Mouse (Mus musculus) T-helper 17 cell (primary cell): ENCODE results near the gene Camta2.

Experiments used
- in situ Hi-C, 2 experiments: fragments of 300-600 bp; cut with MboI, MseI; formaldehyde crosslinking; loops; 1 replicate in 1 of 2; 2 replicates in 1 of 2; pipeline ENCODE4 v1.15.1; 2025; ENCODE audit warnings: high pct_unique_total_duplicates in 2 of 2

Gene Camta2

GRCm38 (mm10) chr11:70652029-70652883 is 35.6 kb downstream of the Camta2 start:
- in situ Hi-C loops: loop anchor here in 1 of 2 experiments (10.0 to 25.0 kb wide), 2 partner anchors 657 to 1565 kb away; partner anchors contain the start of genes Gabarap, Per1, Phf23 and Vamp2

DNA sequence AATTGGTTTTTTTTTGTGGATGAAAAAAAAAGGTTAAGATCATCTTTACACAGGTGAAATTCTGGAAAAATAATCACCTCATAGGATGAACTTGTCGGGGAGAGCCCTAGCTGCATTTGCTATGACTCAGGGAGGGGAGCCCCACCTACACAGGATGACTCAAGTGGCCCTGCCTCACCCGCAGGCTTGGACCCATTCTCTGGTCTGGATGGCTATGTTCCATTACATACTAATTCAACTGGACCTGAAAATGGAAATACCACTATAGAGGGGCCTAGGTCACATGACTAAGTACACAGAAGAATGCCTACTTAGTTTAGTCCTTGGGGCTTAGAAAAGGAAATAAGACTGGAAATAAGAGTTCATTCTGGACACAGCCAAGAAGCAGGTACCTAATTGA is 36.5 kb downstream of the Camta2 start:
- in situ Hi-C loops: loop anchor here in 1 of 2 experiments (10.0 to 25.0 kb wide), 2 partner anchors 657 to 1564 kb away; partner anchors contain the start of genes Gabarap, Per1, Phf23 and Vamp2

DNA sequence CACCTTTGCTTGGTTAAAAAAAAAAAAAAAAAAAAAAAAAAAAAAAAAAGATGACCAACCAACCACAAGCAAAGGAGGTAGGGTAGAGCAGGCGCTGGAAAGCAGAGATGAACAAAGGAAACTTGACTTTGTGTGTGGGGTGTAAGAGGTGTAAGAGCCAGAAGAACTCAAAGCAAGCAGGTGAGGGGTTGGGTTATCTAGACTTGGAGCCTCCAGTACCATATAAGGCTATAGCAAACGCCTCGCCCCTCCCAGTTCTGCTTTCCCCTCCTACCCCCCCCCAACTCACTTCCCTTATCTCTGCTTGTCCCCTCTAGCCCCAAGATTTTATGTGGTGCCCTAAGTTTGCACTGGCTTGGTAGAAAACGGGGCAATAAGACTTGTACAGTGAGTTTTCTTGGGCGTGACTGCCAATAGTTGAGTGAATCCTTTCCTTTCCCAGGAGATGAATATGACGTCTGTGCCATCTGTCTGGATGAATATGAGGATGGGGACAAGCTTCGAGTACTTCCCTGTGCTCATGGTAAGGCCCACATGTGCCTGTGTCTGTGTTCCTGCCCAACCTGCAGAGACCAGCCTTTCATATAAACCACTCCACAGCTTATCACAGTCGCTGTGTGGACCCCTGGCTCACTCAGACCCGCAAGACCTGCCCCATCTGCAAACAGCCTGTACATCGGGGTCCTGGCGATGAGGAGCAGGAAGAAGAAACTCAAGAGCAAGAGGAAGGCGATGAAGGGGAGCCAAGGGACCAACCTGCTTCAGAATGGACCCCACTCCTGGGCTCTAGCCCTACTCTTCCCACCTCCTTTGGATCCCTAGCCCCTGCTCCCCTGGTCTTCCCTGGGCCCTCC is 37.4 kb downstream of the Camta2 start:
- in situ Hi-C loops: loop anchor here in 1 of 2 experiments (10.0 to 25.0 kb wide), 2 partner anchors 656 to 1563 kb away; partner anchors contain the start of genes Gabarap, Per1, Phf23 and Vamp2

DNA sequence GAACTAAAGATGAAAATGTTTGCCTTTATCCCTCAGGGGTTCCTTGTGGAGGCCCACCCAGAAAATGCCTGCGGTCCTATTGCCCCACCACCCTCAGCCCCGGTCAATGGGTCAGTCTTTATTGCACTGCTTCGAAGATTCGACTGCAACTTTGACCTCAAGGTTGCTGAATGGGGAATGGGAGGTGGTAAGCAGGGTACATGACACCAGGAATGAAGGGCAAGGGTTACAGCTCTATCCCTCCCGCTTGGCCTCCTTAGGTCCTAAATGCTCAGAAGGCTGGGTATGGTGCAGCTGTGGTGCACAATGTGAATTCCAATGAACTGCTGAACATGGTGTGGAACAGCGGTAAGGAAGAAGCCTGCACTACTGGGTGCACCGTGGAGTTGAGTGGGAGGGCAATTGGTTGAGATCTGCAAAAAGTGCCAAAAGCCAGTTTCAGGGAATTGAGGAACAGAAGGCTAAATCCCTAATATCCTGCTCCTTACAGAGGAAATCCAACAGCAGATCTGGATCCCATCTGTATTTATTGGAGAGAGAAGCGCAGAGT is 38.6 kb downstream of the Camta2 start:
- in situ Hi-C loops: loop anchor here in 1 of 2 experiments (25.0 kb wide), 1 partner anchor 113 kb away; the partner anchor contains the start of gene Zfp3

GRCm38 (mm10) chr11:70648512-70648911 is 39.4 kb downstream of the Camta2 start:
- in situ Hi-C loops: loop anchor here in 1 of 2 experiments (25.0 kb wide), 1 partner anchor 114 kb away; the partner anchor contains the start of gene Zfp3

DNA sequence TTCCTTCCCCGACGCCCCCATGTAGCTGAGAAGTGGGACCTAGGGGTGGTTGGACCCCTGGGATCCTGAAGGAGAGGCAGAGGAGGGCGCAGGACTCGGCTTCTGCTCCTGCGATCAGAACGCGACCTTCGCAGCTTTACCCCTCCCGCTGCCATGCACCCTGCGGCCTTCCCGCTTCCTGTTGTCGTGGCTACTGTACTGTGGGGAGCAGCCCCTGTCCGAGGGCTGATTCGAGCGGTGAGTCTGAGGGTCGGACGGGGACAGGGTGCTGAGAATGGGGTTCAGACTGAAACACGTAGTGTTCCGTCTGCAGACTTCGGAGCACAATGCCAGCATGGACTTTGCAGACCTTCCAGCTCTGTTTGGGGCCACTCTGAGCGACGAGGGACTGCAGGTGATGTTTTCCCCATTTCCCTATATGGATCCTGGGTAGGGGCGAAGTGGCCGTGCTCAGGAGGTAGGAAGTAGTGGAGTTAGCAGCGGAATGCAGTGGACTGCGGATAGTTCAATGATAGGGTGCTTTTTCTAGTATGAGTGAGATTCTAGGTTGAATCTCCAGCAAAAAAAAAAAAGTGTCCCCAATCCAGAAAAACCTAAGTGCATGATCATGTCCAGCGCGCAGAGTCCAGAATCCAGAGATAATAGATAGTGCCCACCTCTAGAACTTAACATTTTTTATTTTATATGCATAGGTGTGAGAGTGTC is 40.0 kb downstream of the Camta2 start:
- in situ Hi-C loops: loop anchor here in 1 of 2 experiments (25.0 kb wide), 1 partner anchor 114 kb away; the partner anchor contains the start of gene Zfp3

GRCm38 (mm10) chr11:70646691-70647650 is 40.9 kb downstream of the Camta2 start, which contains the start of the genes Rnf167 and Slc25a11:
Gene Rnf167 (plus strand): TSS chr11:70647235.
Gene Slc25a11 (minus strand): TSS chr11:70647479.
- in situ Hi-C loops: loop anchor here in 1 of 2 experiments (25.0 kb wide), 1 partner anchor 115 kb away; the partner anchor contains the start of gene Zfp3

- in situ Hi-C loops: loop anchor here in 1 of 2 experiments (25.0 kb wide), 1 partner anchor 116 kb away; the partner anchor contains the start of gene Zfp3
Measured at GRCm38 (mm10) chr11:70646259-70646555, 41.7 kb downstream of the Camta2 start.

DNA sequence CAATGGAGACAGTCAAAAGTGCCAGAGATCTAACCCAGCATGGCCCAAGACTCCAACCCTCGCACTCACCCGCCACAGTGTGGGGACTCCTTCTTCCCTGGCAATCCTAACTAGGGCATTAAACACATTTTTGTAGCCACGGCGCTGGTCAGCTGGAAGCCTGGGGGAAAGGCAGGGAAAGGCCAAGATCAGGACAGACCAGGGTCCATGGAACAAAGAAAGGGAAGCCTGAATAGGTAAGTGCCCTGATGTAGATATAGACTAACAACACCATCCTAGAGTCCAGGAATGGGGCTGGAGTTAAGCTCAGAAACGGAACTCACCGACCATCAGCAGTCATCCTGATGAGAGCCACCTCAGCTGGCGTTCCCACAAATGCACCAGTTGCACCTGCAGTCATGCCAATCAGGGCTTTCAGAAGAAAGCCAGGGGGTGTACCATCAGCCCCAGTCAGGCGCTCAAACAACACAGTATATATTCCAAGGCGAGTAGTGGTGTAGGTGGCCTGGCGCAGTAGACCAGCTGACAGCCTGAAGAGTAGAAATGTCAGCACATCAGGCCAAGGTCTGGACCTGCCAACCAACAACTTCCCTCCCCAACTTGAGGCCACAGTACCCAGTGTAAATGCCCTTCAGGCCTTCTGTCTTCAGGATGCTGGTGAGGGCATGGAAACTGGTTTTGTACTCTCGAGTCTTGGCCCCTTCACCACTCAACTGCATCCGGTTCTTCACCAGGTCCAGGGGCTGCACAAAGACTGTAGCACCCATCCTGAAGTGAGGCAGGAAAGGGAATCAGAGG is 42.2 kb downstream of the Camta2 start:
- in situ Hi-C loops: loop anchor here in 1 of 2 experiments (25.0 kb wide), 1 partner anchor 117 kb away; the partner anchor contains the start of gene Zfp3

GRCm38 (mm10) chr11:70644564-70645103 is 43.3 kb downstream of the Camta2 start:
- in situ Hi-C loops: loop anchor here in 1 of 2 experiments (25.0 kb wide), 1 partner anchor 118 kb away; the partner anchor contains the start of gene Zfp3

DNA sequence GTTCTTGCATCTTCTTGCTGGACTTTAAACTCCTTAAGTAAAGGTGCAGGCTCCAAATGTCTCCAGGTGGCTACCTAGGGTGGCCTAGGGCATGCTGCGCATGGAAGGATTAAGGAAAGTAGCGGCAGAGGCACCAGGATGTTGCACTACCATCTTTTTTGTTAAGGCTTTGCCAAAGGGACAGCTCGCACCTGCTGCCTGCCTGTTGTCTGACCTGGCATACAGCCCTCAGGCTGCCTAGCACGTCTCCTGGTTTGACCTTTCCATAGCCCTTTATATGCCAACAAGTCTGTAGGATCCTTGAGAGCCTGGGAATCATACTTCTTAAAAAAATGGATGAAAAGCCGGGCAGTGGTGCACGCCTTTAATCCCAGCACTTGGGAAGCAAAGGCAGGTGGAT is 44.9 kb downstream of the Camta2 start:
- in situ Hi-C loops: loop anchor here in 1 of 2 experiments (25.0 kb wide), 1 partner anchor 119 kb away; the partner anchor contains the start of gene Zfp3

DNA sequence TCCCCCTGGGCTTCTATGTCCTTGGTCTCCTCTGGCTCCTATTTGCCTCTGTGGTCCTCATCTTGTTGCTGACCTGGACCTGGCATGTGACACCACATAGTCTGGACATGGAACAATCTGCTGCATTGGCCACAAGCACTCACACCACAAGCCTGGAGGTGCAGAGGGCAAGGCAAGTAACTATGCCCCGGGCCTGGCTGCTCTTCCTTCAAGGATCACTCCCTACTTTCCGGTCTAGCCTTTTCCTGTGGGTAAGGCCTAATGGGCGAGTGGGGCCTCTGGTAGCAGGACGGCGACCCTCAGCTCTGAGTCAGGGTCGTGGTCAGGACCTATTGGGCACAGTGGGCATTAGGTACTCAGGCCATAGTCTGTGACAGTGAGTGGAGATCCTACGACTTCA is 46.7 kb downstream of the Camta2 start:
- in situ Hi-C loops: loop anchor here in 1 of 2 experiments (25.0 kb wide), 1 partner anchor 121 kb away; the partner anchor contains the start of gene Zfp3

GRCm38 (mm10) chr11:70639976-70640375 is 47.9 kb downstream of the Camta2 start:
- in situ Hi-C loops: loop anchor here in 1 of 2 experiments (25.0 kb wide), 1 partner anchor 122 kb away; the partner anchor contains the start of gene Zfp3

GRCm38 (mm10) chr11:70638714-70639278 is 49.1 kb downstream of the Camta2 start, which contains the start of gene Gp1ba:
Gene Gp1ba (plus strand): TSS chr11:70639122.
- in situ Hi-C loops: loop anchor here in 1 of 2 experiments (25.0 kb wide), 1 partner anchor 124 kb away; the partner anchor contains the start of gene Zfp3

DNA sequence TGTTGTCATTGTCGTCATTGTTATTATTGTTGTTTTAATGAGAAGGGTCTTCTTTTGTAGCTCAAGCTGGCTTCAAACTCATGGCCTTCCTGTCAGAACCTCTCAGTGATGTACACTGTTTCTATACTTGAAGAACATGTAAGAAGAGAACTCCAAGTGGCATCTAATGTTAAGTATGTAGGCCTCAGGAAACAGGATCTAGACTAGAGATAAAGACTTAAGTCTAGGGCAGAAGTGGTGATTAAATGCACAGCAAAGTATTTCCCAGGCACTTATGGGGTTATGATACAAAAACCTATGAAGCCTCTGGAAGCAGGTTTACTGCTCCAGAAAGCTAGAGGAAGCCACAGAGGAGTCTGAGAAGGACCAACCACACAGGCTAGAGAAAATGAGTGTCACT is 49.6 kb downstream of the Camta2 start:
- in situ Hi-C loops: loop anchor here in 1 of 2 experiments (25.0 kb wide), 1 partner anchor 124 kb away; the partner anchor contains the start of gene Zfp3

- in situ Hi-C loops: loop anchor here in 1 of 2 experiments (25.0 kb wide), 1 partner anchor 125 kb away; the partner anchor contains the start of gene Zfp3
Measured at GRCm38 (mm10) chr11:70637764-70638163, 50.1 kb downstream of the Camta2 start.

DNA sequence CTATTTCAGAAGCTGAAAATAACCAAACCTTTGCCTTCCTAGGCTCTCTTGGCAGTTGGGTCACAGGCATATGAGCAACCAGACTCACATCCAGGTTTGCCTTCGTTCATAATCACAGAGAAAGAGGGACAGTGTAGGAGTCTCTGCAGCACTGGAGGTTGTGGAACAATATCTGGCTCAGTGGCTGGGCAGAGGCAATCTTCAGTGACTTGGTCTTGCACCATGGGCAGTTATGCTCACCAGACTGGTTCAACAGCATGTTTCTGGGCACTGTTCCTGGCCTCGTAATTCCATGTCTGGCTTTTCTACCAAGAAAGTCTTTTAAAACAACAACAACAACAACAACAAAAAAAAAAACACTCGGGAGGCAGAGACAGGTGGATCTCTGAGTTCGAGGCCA is 52.3 kb downstream of the Camta2 start:
- in situ Hi-C loops: loop anchor here in 1 of 2 experiments (25.0 kb wide), 1 partner anchor 127 kb away; the partner anchor contains the start of gene Zfp3
